Mouse (Mus musculus) bone marrow macrophage, adult 2 months (primary cell): Measurements from ENCODE around the gene Soat1.
"Not testable (repeated sequence)": the region's sequence is repeated elsewhere in the genome, so short reads cannot be mapped to it uniquely, and the experiment has no call there.

Experiments used
- CTCF ChIP-seq: IDR thresholded peaks from 2 replicates; pipeline ENCODE4 v1.5.1; 2012; ENCODE audit warnings: low read depth, mild to moderate bottlenecking, low read length, moderate library complexity
- POLR2A ChIP-seq: IDR thresholded peaks from 2 replicates; pipeline ENCODE4 v1.6.1; 2012; ENCODE audit warnings: mild to moderate bottlenecking, low read depth, low read length, borderline replicate concordance

DNA sequence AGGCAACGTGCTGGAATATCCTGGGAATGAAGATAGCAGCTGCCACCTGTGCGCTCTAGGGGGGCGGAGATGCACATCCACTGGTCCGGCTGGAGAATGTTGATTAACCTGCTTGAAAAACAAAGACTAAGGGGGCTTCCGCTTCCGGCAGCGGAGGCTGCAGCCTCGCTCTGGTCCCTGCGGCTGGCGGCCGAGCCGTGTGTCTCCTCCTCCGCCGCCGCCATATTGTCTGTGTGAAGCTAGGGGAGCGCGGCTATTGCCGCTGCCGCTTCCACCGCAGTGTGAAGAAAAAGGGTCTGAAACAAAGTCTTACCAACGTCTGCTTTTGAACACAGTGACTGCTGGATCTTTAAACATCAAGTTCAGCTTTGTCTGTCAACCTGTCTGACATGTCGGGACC, 49.7 kb upstream of the Soat1 start, which contains the start of gene Gm10031:
- not testable (repeated sequence) for TF ChIP-seq CTCF, POLR2A
